Mouse (Mus musculus) cerebellum, adult 2 months (tissue): ENCODE data around the gene Cpne9.

Experiments
- CTCF ChIP-seq: fragments of 200-500 bp; IDR thresholded peaks from 2 replicates; pipeline ENCODE4 v1.5.1; 2011; ENCODE audit warnings: low read depth, mild to moderate bottlenecking, control low read depth, low read length, moderate library complexity, borderline replicate concordance; ENCODE audit not compliant: insufficient read depth
- POLR2A ChIP-seq: fragments of 200-500 bp; IDR thresholded peaks from 2 replicates; pipeline ENCODE4 v1.6.1; 2011; ENCODE audit warnings: low read length, control low read depth, borderline replicate concordance; ENCODE audit not compliant: insufficient read depth

DNA sequence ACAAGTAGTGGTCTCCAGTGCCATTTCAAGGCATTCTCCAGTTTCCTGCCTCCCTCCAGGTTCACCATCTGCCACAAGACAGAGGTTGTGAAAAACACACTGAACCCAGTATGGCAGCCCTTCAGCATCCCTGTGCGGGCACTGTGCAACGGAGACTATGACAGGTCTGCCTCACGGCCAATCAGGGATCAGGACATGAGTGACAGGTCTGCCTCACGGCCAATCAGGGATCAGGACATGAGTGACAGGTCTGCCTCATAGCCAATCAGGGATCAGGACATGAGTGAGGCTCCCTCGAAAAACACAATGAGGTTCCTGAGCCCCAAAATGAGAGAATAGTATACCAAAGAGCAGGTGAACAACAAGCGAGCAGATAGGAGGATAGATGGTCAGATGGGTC, 8.2 kb downstream of the Cpne9 start:
- no peak for TF ChIP-seq CTCF
- TF ChIP-seq POLR2A, result no peak
